ENCODE assay signal across 8 mouse cellular contexts in genomic region chr3:101109558-101110021, GRCm38 (mm10). TPM values are rescaled to one million over a fixed set of nuclear protein-coding genes. Genes with fewer than 3 reads are reported as not detected.
DNase-seq lines count a peak whose midpoint lies in the region; ATAC-seq and TF ChIP-seq lines count a peak whose summit lies in the region.

No protein-coding gene starts in this region.

- H3K36me3 ChIP-seq in heart, embryonic 11.5 days (ENCODE audit: control insufficient read depth, insufficient read depth, low read length), result no peaks in the 10 kb centered on the region
- H3K36me3 ChIP-seq in kidney, embryonic 15.5 days, result no peaks in the 10 kb centered on the region
- H3K36me3 ChIP-seq in stomach, embryonic 15.5 days, result no peaks in the 10 kb centered on the region

- TF ChIP-seq POLR2A in brain, embryonic 14.5 days (IDR thresholded peaks at IDR 0.05; ENCODE audit: borderline replicate concordance, extremely low read depth, insufficient read depth, insufficient read length, poor library complexity, severe bottlenecking), result no peak

- WGBS in heart, embryonic 11.5 days (ENCODE audit: insufficient replicate concordance), result under 1% methylated on average over 44 of the region's 47 CpGs
- 0% methylated on average over 29 of the region's 47 CpGs for WGBS in kidney, embryonic 15.5 days
- under 1% methylated on average over 47 of the region's 47 CpGs for WGBS in stomach, embryonic 15.5 days

- H3K27me3 ChIP-seq in heart, embryonic 11.5 days (ENCODE audit: control insufficient read depth, insufficient read depth, low read length), result no peaks in the 10 kb centered on the region
- peaks cover 12% of the 10 kb centered on the region; the same call in 1 of the 2 replicates for H3K27me3 ChIP-seq in kidney, embryonic 15.5 days
- H3K27me3 ChIP-seq in stomach, embryonic 15.5 days (replicated peaks), result no peaks in the 10 kb centered on the region

- DNase-seq in ovary, postnatal 10 days (ENCODE audit: low spot score), result peak; percentile 23
- DNase-seq in ovary, adult 18-20 months (ENCODE audit: low spot score), result no peak
- DNase-seq in brain, embryonic 14.5 days (ENCODE audit: low read depth), result peak; percentile 42
- DNase-seq in lung, postnatal 14 days, result peak; percentile 58
- DNase-seq in layer of hippocampus, postnatal 14 days (ENCODE audit: low spot score in 2 of 2), result no peak

- ATAC-seq in heart, embryonic 11.5 days (replicated peaks; ENCODE audit: insufficient number of reproducible peaks, low FRiP score, low TSS enrichment), result peak; percentile 29
- peak; percentile 62 for ATAC-seq in kidney, embryonic 15.5 days (replicated peaks; ENCODE audit: low FRiP score)
- ATAC-seq in stomach, embryonic 15.5 days (ENCODE audit: insufficient read depth, low FRiP score, low read depth), result peak; percentile 61

- peak overlapping the region; percentile 78 for H3K4me3 ChIP-seq in heart, embryonic 11.5 days (ENCODE audit: low read depth, low read length)
- H3K4me3 ChIP-seq in kidney, embryonic 15.5 days (replicated peaks), result peak overlapping the region; percentile 82
- H3K4me3 ChIP-seq in stomach, embryonic 15.5 days (replicated peaks), result peak overlapping the region; percentile 91

- H3K27ac ChIP-seq in heart, embryonic 11.5 days (ENCODE audit: low read depth, low read length), result peak overlapping the region; percentile 88
- H3K27ac ChIP-seq in kidney, embryonic 15.5 days, result peak overlapping the region; percentile 92
- H3K27ac ChIP-seq in stomach, embryonic 15.5 days, result peak overlapping the region; percentile 91

- H3K9ac ChIP-seq in heart, embryonic 11.5 days (ENCODE audit: low read depth, low read length), result peak overlapping the region; percentile 92
- peak overlapping the region; percentile 81 for H3K9ac ChIP-seq in kidney, embryonic 15.5 days
- H3K9ac ChIP-seq in stomach, embryonic 15.5 days, result peak overlapping the region; percentile 53

- no peak for TF ChIP-seq CTCF in brain, embryonic 14.5 days (IDR thresholded peaks at IDR 0.05; ENCODE audit: borderline replicate concordance, extremely low read depth, insufficient read depth, insufficient read length)

- peak overlapping the region; percentile 81 for H3K4me2 ChIP-seq in heart, embryonic 11.5 days
- H3K4me2 ChIP-seq in kidney, embryonic 15.5 days, result peak overlapping the region; percentile 86
- H3K4me2 ChIP-seq in stomach, embryonic 15.5 days, result peak overlapping the region; percentile 72

- H3K4me1 ChIP-seq in heart, embryonic 11.5 days (ENCODE audit: control insufficient read depth, insufficient read depth, low read length), result peaks cover 35% of the 10 kb centered on the region
- H3K4me1 ChIP-seq in kidney, embryonic 15.5 days, result peaks cover 34% of the 10 kb centered on the region
- H3K4me1 ChIP-seq in stomach, embryonic 15.5 days, result peaks cover 38% of the 10 kb centered on the region

- H3K9me3 ChIP-seq in heart, embryonic 11.5 days (replicated peaks; ENCODE audit: control insufficient read depth, low read length), result no peaks in the 10 kb centered on the region
- no peaks in the 10 kb centered on the region for H3K9me3 ChIP-seq in kidney, embryonic 15.5 days (replicated peaks)
- no peaks in the 10 kb centered on the region for H3K9me3 ChIP-seq in stomach, embryonic 15.5 days

RNA-seq across cellular contexts. Expression of gene Ptgfrn, which starts 0.5 kb away (rescaled TPM):
- 13.6 and 20.8 TPM in 2 replicates for polyA plus RNA-seq in brain, embryonic 14.5 days (2012; rRNA removed)
- 7.4 and 8.3 TPM in 2 replicates for polyA plus RNA-seq in heart, embryonic 11.5 days (2014; fragmentation: Nextera tagmentation; extraction: Ambion mirVana)
- polyA plus RNA-seq in kidney, embryonic 15.5 days (2015; fragmentation: Nextera tagmentation; extraction: Ambion mirVana), result 2.8 and 2.9 TPM in 2 replicates
- polyA plus RNA-seq in stomach, embryonic 15.5 days (2015; fragmentation: Nextera tagmentation; extraction: Ambion mirVana), result 5.2 and 6.0 TPM in 2 replicates
- total RNA-seq in layer of hippocampus, postnatal 14 days (2021), result 10 to 100 TPM; 18.4 to 21.3 TPM

Comparison
In these comparisons a context has a peak if more than half of its experiments do, and no peak if none do; other contexts are left out.
1. DNase-seq: peak in ovary, postnatal 10 days (single experiment), brain, embryonic 14.5 days (single experiment) and lung, postnatal 14 days (single experiment); none in ovary, adult 18-20 months (single experiment) and layer of hippocampus, postnatal 14 days (0 of 2).
2. Peak in every context shown above with its lines, with median percentiles within 50 percentile points of each other: ATAC-seq, H3K27ac ChIP-seq, H3K4me2 ChIP-seq, H3K4me3 ChIP-seq and H3K9ac ChIP-seq.